Mouse (Mus musculus) liver, postnatal 0 days (tissue): ENCODE data around the gene Hsdl1. TPM values are rescaled to one million over a fixed set of nuclear protein-coding genes. Genes with fewer than 3 reads are reported as not detected.

Source experiments
- ATAC-seq: fragments of 200-750 bp; cut with Nextera tagmentation; 2 replicates; pipeline ENCODE4 v1.8.0; 2017; ENCODE audit warnings: mild to moderate bottlenecking, moderate library complexity
- DNase-seq: peaks from one replicate; pipeline ENCODE4 v3.0.0-alpha.2; 2016
- H3K27ac ChIP-seq: fragments of 300-500 bp; sonication (generic); 2 replicates; pipeline ENCODE4 v1.5.1; 2014; ENCODE audit warnings: antibody characterized with exemption, moderate library complexity, mild to moderate bottlenecking, low read depth
- H3K27me3 ChIP-seq: fragments of 300-500 bp; sonication (generic); 2 replicates; pipeline ENCODE4 v1.6.1; 2014; ENCODE audit warnings: low read length, control low read depth, mixed read lengths; ENCODE audit not compliant: insufficient read depth
- H3K36me3 ChIP-seq: fragments of 300-500 bp; sonication (generic); replicated peaks from 2 replicates; pipeline ENCODE4 v1.6.1; 2014; ENCODE audit warnings: mild to moderate bottlenecking, control low read depth, low read length, moderate library complexity, mixed read lengths; ENCODE audit not compliant: insufficient read depth
- H3K4me1 ChIP-seq: fragments of 300-500 bp; sonication (generic); 2 replicates; pipeline ENCODE4 v1.6.1; 2014; ENCODE audit warnings: antibody characterized with exemption, mild to moderate bottlenecking, control low read depth; ENCODE audit not compliant: insufficient read depth
- H3K4me2 ChIP-seq: fragments of 300-500 bp; sonication (generic); 2 replicates; pipeline ENCODE4 v1.6.1; 2014; ENCODE audit warnings: low read depth, mild to moderate bottlenecking, low read length, moderate library complexity, mixed read lengths
- H3K4me3 ChIP-seq: fragments of 300-500 bp; sonication (generic); 2 replicates; pipeline ENCODE4 v1.5.1; 2014; ENCODE audit warnings: low read depth, low read length
- H3K9ac ChIP-seq: fragments of 300-500 bp; sonication (generic); replicated peaks from 2 replicates; pipeline ENCODE4 v1.6.1; 2014; ENCODE audit warnings: mild to moderate bottlenecking, moderate library complexity
- H3K9me3 ChIP-seq: fragments of 300-500 bp; sonication (generic); 2 replicates; pipeline ENCODE4 v1.6.1; 2016; ENCODE audit warnings: mild to moderate bottlenecking, control low read depth, low read length, mixed read lengths
- CTCF ChIP-seq: sonication (generic); IDR thresholded peaks from 2 replicates; pipeline ENCODE4 v1.5.1; 2016; ENCODE audit warnings: antibody characterized with exemption, low read depth
- EP300 ChIP-seq: IDR thresholded peaks from 2 replicates; pipeline ENCODE4 v1.6.1; 2016; ENCODE audit warnings: antibody characterized with exemption, low read depth, mild to moderate bottlenecking
- WGBS: fragments of 180-500 bp; shearing (Covaris S2); extraction: QIAGEN DNeasy Blood & Tissue Kit; methylation state at CpG from one replicate; pipeline ENCODE4 v1.1.7; 2014; ENCODE audit not compliant: insufficient replicate concordance; 5-methylcytosine and 5-hydroxymethylcytosine counted together
- polyA plus RNA-seq: library from polyadenylated mRNA; unstranded; fragments of >200 nt; fragmentation: Nextera tagmentation; extraction: Ambion mirVana; gene quantifications from 2 replicates; pipeline ENCODE4 v1.2.1, GENCODE M21; 2015

Hsdl1 gene
- 11.7 and 12.5 TPM in 2 replicates for polyA plus RNA-seq

GRCm38 (mm10) chr8:119574437-119575365, at the start of gene Hsdl1, which contains the start of gene Dnaaf1:
Gene Hsdl1, minus strand, starts transcription at chr8:119575183.
Gene Dnaaf1, plus strand, starts transcription at chr8:119575235.
- Histone ChIP-seq H3K36me3 (no peaks in the 10 kb centered on the region), H3K4me1 (peaks cover 15% of the 10 kb centered on the region), H3K4me3 (peak within 1 kb of the TSS; percentile 84), H3K9me3 (no peaks in the 10 kb centered on the region), H3K9ac (peak within 1 kb of the TSS; percentile 82), H3K27ac (peak within 1 kb of the TSS; percentile 80), H3K27me3 (no peaks in the 10 kb centered on the region), H3K4me2 (peak within 1 kb of the TSS; percentile 98)
- WGBS: under 1% methylated on average over 62 of the region's 97 CpGs
- peak; percentile 94 for ATAC-seq
- TF ChIP-seq CTCF: peak; percentile 37; the same call in 1 of the 2 replicates
- TF ChIP-seq EP300: no peak
- DNase-seq: peak; percentile 98

- Histone ChIP-seq H3K27me3 (no peaks in the 10 kb centered on the region), H3K4me2 (no peak overlapping the region), H3K4me3 (no peak overlapping the region), H3K9me3 (no peaks in the 10 kb centered on the region), H3K4me1 (0 out of 2 replicates have a peak, but pooled peaks cover 2% of the 10 kb centered on the region), H3K36me3 (no peaks in the 10 kb centered on the region), H3K27ac (no peak overlapping the region), H3K9ac (no peak overlapping the region)
- ATAC-seq (no peak), DNase-seq (no peak)
- 73% methylated on average over 1 of the region's 1 CpGs for WGBS
- TF ChIP-seq CTCF: no peak
- no peak for TF ChIP-seq EP300
Observed at GRCm38 (mm10) chr8:119623744-119624143, 48.8 kb upstream of the Hsdl1 start.

GRCm38 (mm10) chr8:119623061-119623460, 48.1 kb upstream of the Hsdl1 start:
- DNase-seq (no peak), ATAC-seq (no peak)
- H3K9me3 ChIP-seq: no peaks in the 10 kb centered on the region
- TF ChIP-seq EP300: no peak
- no peak for TF ChIP-seq CTCF
- no peaks in the 10 kb centered on the region for H3K36me3 ChIP-seq
- no peaks in the 10 kb centered on the region for H3K27me3 ChIP-seq
- H3K27ac ChIP-seq: no peak overlapping the region
- no peak overlapping the region for H3K9ac ChIP-seq
- H3K4me1 ChIP-seq: 0 out of 2 replicates have a peak, but pooled peaks cover 2% of the 10 kb centered on the region
- no peak overlapping the region for H3K4me3 ChIP-seq
- WGBS: 79% methylated on average over 8 of the region's 8 CpGs
- H3K4me2 ChIP-seq: no peak overlapping the region

GRCm38 (mm10) chr8:119622555-119622954, 47.6 kb upstream of the Hsdl1 start:
- ATAC-seq (no peak), DNase-seq (no peak)
- H3K4me3 ChIP-seq: no peak overlapping the region
- H3K9me3 ChIP-seq: no peaks in the 10 kb centered on the region
- H3K4me1 ChIP-seq: 0 out of 2 replicates have a peak, but pooled peaks cover 2% of the 10 kb centered on the region
- TF ChIP-seq CTCF (no peak), EP300 (no peak)
- H3K36me3 ChIP-seq: no peaks in the 10 kb centered on the region
- no peak overlapping the region for H3K4me2 ChIP-seq
- H3K27ac ChIP-seq: no peak overlapping the region
- no peak overlapping the region for H3K9ac ChIP-seq
- 57% methylated on average over 4 of the region's 4 CpGs for WGBS
- no peaks in the 10 kb centered on the region for H3K27me3 ChIP-seq

- Histone ChIP-seq H3K4me1 (no peaks in the 10 kb centered on the region), H3K4me3 (no peak overlapping the region), H3K27ac (no peak overlapping the region), H3K27me3 (no peaks in the 10 kb centered on the region), H3K36me3 (no peaks in the 10 kb centered on the region), H3K9ac (no peak overlapping the region), H3K9me3 (no peaks in the 10 kb centered on the region), H3K4me2 (no peak overlapping the region)
- TF ChIP-seq CTCF: no peak
- TF ChIP-seq EP300: no peak
- WGBS: 74% methylated on average over 14 of the region's 14 CpGs
- no peak for DNase-seq
- ATAC-seq: no peak
Observed at GRCm38 (mm10) chr8:119620848-119621465, 46.0 kb upstream of the Hsdl1 start.
